In genomic region chr4:122884481-122885340, GRCm38 (mm10) we compare ENCODE assay signal across 8 mouse cellular contexts. TPM values are rescaled to one million over a fixed set of nuclear protein-coding genes. Genes with fewer than 3 reads are reported as not detected.
A peak's percentile ranks its signal among the peaks of the same experiment; 100 is the strongest.
DNase-seq lines count a peak whose midpoint lies in the region; ATAC-seq and TF ChIP-seq lines count a peak whose summit lies in the region.

No protein-coding gene starts in this region.

- H3K9me3 ChIP-seq in forebrain, embryonic 13.5 days (replicated peaks), result no peaks in the 10 kb centered on the region
- no peaks in the 10 kb centered on the region for H3K9me3 ChIP-seq in lung, postnatal 0 days (ENCODE audit: low read length)

- H3K27me3 ChIP-seq in forebrain, embryonic 13.5 days, result no peaks in the 10 kb centered on the region
- no peaks in the 10 kb centered on the region for H3K27me3 ChIP-seq in kidney, adult 2 months (replicated peaks; ENCODE audit: control insufficient read depth, insufficient read depth, low read length)
- H3K27me3 ChIP-seq in lung, postnatal 0 days (replicated peaks; ENCODE audit: insufficient read depth, low read length), result no peaks in the 10 kb centered on the region

- peak overlapping the region; percentile 81 for H3K4me3 ChIP-seq in forebrain, embryonic 13.5 days
- H3K4me3 ChIP-seq in kidney, adult 2 months (ENCODE audit: insufficient read depth, low read depth, low read length), result peak overlapping the region; percentile 66
- H3K4me3 ChIP-seq in lung, postnatal 0 days (ENCODE audit: low read depth, low read length), result peak overlapping the region; percentile 78

- H3K27ac ChIP-seq in forebrain, embryonic 13.5 days, result no peak overlapping the region
- H3K27ac ChIP-seq in kidney, adult 2 months (ENCODE audit: insufficient read depth, low read depth, low read length), result peak overlapping the region; percentile 45
- peak overlapping the region; percentile 100 for H3K27ac ChIP-seq in lung, postnatal 0 days (ENCODE audit: low read length)

- peak overlapping the region; percentile 80 for H3K4me2 ChIP-seq in forebrain, embryonic 13.5 days
- peak overlapping the region; percentile 62 for H3K4me2 ChIP-seq in lung, postnatal 0 days (replicated peaks; ENCODE audit: low read depth, low read length)

- DNase-seq in CD4-positive helper T cell, adult 2 months (ENCODE audit: low read depth, low spot score), result peak; percentile 67
- peak; percentile 23 for DNase-seq in MN1 (ENCODE audit: low spot score)
- DNase-seq in kidney, adult 2 months, result peak; percentile 46
- DNase-seq in lung, postnatal 0 days (ENCODE audit: low spot score), result peak; percentile 60
- DNase-seq in yolk sac, embryonic 10.5 days (ENCODE audit: low spot score), result peak; percentile 15
- no peak for DNase-seq in right cerebral cortex, postnatal 14 days
- DNase-seq in natural killer cell, adult 2 months (ENCODE audit: low spot score in 2 of 2), result no peak

- no peak for TF ChIP-seq EP300 in lung, postnatal 0 days (IDR thresholded peaks at IDR 0.05)

- 54% methylated on average over 12 of the region's 12 CpGs for WGBS in forebrain, embryonic 13.5 days
- 6% methylated on average over 12 of the region's 12 CpGs for WGBS in kidney, adult 2 months
- 9% methylated on average over 12 of the region's 12 CpGs for WGBS in lung, postnatal 0 days

- peak overlapping the region; percentile 82 for H3K9ac ChIP-seq in forebrain, embryonic 13.5 days
- H3K9ac ChIP-seq in lung, postnatal 0 days (replicated peaks; ENCODE audit: low read depth), result peak overlapping the region; percentile 71

- TF ChIP-seq CTCF in kidney, adult 2 months (conservative IDR thresholded peaks at IDR 0.05; ENCODE audit: insufficient read depth, insufficient read length, low read depth, low read length), result no peak
- no peak for TF ChIP-seq CTCF in lung, postnatal 0 days (IDR thresholded peaks at IDR 0.05)

- peaks cover 37% of the 10 kb centered on the region for H3K4me1 ChIP-seq in forebrain, embryonic 13.5 days
- H3K4me1 ChIP-seq in kidney, adult 2 months (ENCODE audit: control insufficient read depth, insufficient read depth, low read length), result peaks cover 27% of the 10 kb centered on the region
- H3K4me1 ChIP-seq in lung, postnatal 0 days (ENCODE audit: insufficient read depth, low read depth, low read length), result peaks cover 14% of the 10 kb centered on the region; the same call in 1 of the 2 replicates

- ATAC-seq in forebrain, embryonic 13.5 days, result no peak
- ATAC-seq in lung, postnatal 0 days, result no peak

- TF ChIP-seq POLR2A in kidney, adult 2 months (IDR thresholded peaks at IDR 0.05; ENCODE audit: low read depth, low read length), result no peak

- peaks cover 6% of the 10 kb centered on the region; the same call in 1 of the 2 replicates for H3K36me3 ChIP-seq in forebrain, embryonic 13.5 days (ENCODE audit: poor library complexity, severe bottlenecking)
- no peaks in the 10 kb centered on the region for H3K36me3 ChIP-seq in kidney, adult 2 months (ENCODE audit: control insufficient read depth, insufficient read depth, low read length)
- no peaks in the 10 kb centered on the region for H3K36me3 ChIP-seq in lung, postnatal 0 days (ENCODE audit: insufficient read depth, low read length)

RNA-seq across cellular contexts. Expression of gene Cap1, which starts 1.1 kb away (rescaled TPM):
- 70.7 and 71.3 TPM in 2 replicates for polyA plus RNA-seq in forebrain, embryonic 13.5 days (2015; fragmentation: Nextera tagmentation; extraction: Ambion mirVana)
- 89.3 and 101 TPM in 2 replicates for polyA plus RNA-seq in kidney, adult 2 months (2012; rRNA removed)
- polyA plus RNA-seq in lung, postnatal 0 days (2015; fragmentation: Nextera tagmentation; extraction: Ambion mirVana), result 66.8 and 66.9 TPM in 2 replicates

RNA-seq across cellular contexts. Expression of gene Ppt1, which starts 48.7 kb away (rescaled TPM):
- 71.1 and 73.2 TPM in 2 replicates for polyA plus RNA-seq in forebrain, embryonic 13.5 days (2015; fragmentation: Nextera tagmentation; extraction: Ambion mirVana)
- 61.2 and 67.7 TPM in 2 replicates for polyA plus RNA-seq in kidney, adult 2 months (2012; rRNA removed)
- polyA plus RNA-seq in lung, postnatal 0 days (2015; fragmentation: Nextera tagmentation; extraction: Ambion mirVana), result 39.0 and 39.1 TPM in 2 replicates

Comparison
In these comparisons a context has a peak if more than half of its experiments do, and no peak if none do; other contexts are left out.
1. DNase-seq: peak in CD4-positive helper T cell, adult 2 months (single experiment), MN1 (single experiment), kidney, adult 2 months (single experiment), lung, postnatal 0 days (single experiment) and yolk sac, embryonic 10.5 days (single experiment); none in right cerebral cortex, postnatal 14 days (single experiment) and natural killer cell, adult 2 months (0 of 2).
2. Peak in every context shown above with its lines, with median percentiles within 50 percentile points of each other: H3K4me3 ChIP-seq.